Mouse (Mus musculus) small intestine, adult 2 months (tissue): ENCODE measurements around the gene Tmem200a. TPM values are rescaled to one million over a fixed set of nuclear protein-coding genes. Genes with fewer than 3 reads are reported as not detected.

ENCODE experiments used
- H3K27ac ChIP-seq: fragments of 200-500 bp; 2 replicates; pipeline ENCODE4 v1.5.1; 2012; ENCODE audit warnings: low read depth, low read length, control low read depth, inconsistent platforms; ENCODE audit not compliant: insufficient read depth
- H3K27me3 ChIP-seq: fragments of 200-500 bp; 2 replicates; pipeline ENCODE4 v1.6.1; 2012; ENCODE audit warnings: mild to moderate bottlenecking, moderate library complexity, low read length, inconsistent platforms; ENCODE audit not compliant: control insufficient read depth, insufficient read depth
- H3K36me3 ChIP-seq: fragments of 200-500 bp; 2 replicates; pipeline ENCODE4 v1.6.1; 2012; ENCODE audit warnings: mild to moderate bottlenecking, low read length, control low read depth, inconsistent platforms; ENCODE audit not compliant: control insufficient read depth, insufficient read depth
- H3K4me1 ChIP-seq: fragments of 200-500 bp; 2 replicates; pipeline ENCODE4 v1.6.1; 2012; ENCODE audit warnings: low read length, inconsistent platforms, mixed read lengths; ENCODE audit not compliant: control insufficient read depth, insufficient read depth, insufficient read length
- H3K4me3 ChIP-seq: fragments of 200-500 bp; 2 replicates; pipeline ENCODE4 v1.5.1; 2012; ENCODE audit warnings: low read depth, mild to moderate bottlenecking, control low read depth, inconsistent platforms, low read length, moderate library complexity
- CTCF ChIP-seq: fragments of 200-500 bp; IDR thresholded peaks from 2 replicates; pipeline ENCODE4 v1.5.1; 2012; ENCODE audit warnings: low read depth, mild to moderate bottlenecking, control low read depth, inconsistent platforms, low read length, moderate library complexity, mixed read lengths; ENCODE audit not compliant: insufficient replicate concordance, insufficient read length; ENCODE audit errors: extremely low read depth
- POLR2A ChIP-seq: fragments of 200-500 bp; IDR thresholded peaks from 2 replicates; pipeline ENCODE4 v1.6.1; 2012; ENCODE audit warnings: low read depth, mild to moderate bottlenecking, control low read depth, inconsistent platforms, low read length, moderate library complexity
- WGBS: fragments of 180-500 bp; shearing (Covaris S2); methylation state at CpG from one replicate; pipeline ENCODE4 v1.1.7; 2018; 5-methylcytosine and 5-hydroxymethylcytosine counted together
- polyA plus RNA-seq: library from polyadenylated mRNA; depleted of rRNA; stranded (reverse); fragments of >200 nt; gene quantifications from 2 replicates; pipeline ENCODE4 v1.2.3, GENCODE M21; 2012

Gene Tmem200a
- polyA plus RNA-seq, 1 experiment, result 0.65 TPM

GRCm38 (mm10) chr10:26014298-26014697 is 64.6 kb downstream of the Tmem200a start:
- Histone ChIP-seq H3K4me3 (no peak overlapping the region), H3K27ac (no peak overlapping the region), H3K27me3 (no peaks in the 10 kb centered on the region), H3K36me3 (no peaks in the 10 kb centered on the region), H3K4me1 (no peaks in the 10 kb centered on the region)
- WGBS, result 65% methylated on average over 1 of the region's 1 CpGs
- no peak for TF ChIP-seq CTCF
- TF ChIP-seq POLR2A, result no peak

GRCm38 (mm10) chr10:26008948-26009347 is 69.9 kb downstream of the Tmem200a start:
- no peaks in the 10 kb centered on the region for H3K36me3 ChIP-seq
- no peak overlapping the region for H3K4me3 ChIP-seq
- H3K27ac ChIP-seq, result no peak overlapping the region
- no peaks in the 10 kb centered on the region for H3K27me3 ChIP-seq
- TF ChIP-seq CTCF, result no peak
- WGBS, result 66% methylated on average over 5 of the region's 5 CpGs
- no peaks in the 10 kb centered on the region for H3K4me1 ChIP-seq

GRCm38 (mm10) chr10:26005471-26005870 is 73.4 kb downstream of the Tmem200a start:
- WGBS, result 88% methylated on average over 6 of the region's 6 CpGs
- no peaks in the 10 kb centered on the region for H3K4me1 ChIP-seq
- TF ChIP-seq CTCF (no peak), POLR2A (no peak)
- no peaks in the 10 kb centered on the region for H3K36me3 ChIP-seq
- H3K27me3 ChIP-seq, result no peaks in the 10 kb centered on the region
- no peak overlapping the region for H3K4me3 ChIP-seq
- H3K27ac ChIP-seq, result no peak overlapping the region

- no peaks in the 10 kb centered on the region for H3K27me3 ChIP-seq
- 90% methylated on average over 2 of the region's 2 CpGs for WGBS
- no peak overlapping the region for H3K27ac ChIP-seq
- H3K4me1 ChIP-seq, result no peaks in the 10 kb centered on the region
- no peak for TF ChIP-seq CTCF
- no peak for TF ChIP-seq POLR2A
- no peaks in the 10 kb centered on the region for H3K36me3 ChIP-seq
- no peak overlapping the region for H3K4me3 ChIP-seq
These were observed 78.0 kb downstream of the Tmem200a start for GRCm38 (mm10) chr10:26000893-26001292.

- Histone ChIP-seq H3K4me3 (no peak overlapping the region), H3K27me3 (no peaks in the 10 kb centered on the region), H3K27ac (no peak overlapping the region), H3K4me1 (no peaks in the 10 kb centered on the region), H3K36me3 (no peaks in the 10 kb centered on the region)
- WGBS, result 81% methylated on average over 5 of the region's 5 CpGs
- TF ChIP-seq CTCF, result no peak
- TF ChIP-seq POLR2A, result no peak
These were observed 79.4 kb downstream of the Tmem200a start for GRCm38 (mm10) chr10:25999291-25999930.

GRCm38 (mm10) chr10:25984056-25984455 is 94.8 kb downstream of the Tmem200a start:
- Histone ChIP-seq H3K27ac (no peak overlapping the region), H3K27me3 (no peaks in the 10 kb centered on the region), H3K4me3 (no peak overlapping the region), H3K36me3 (no peaks in the 10 kb centered on the region), H3K4me1 (no peaks in the 10 kb centered on the region)
- WGBS, result 71% methylated on average over 2 of the region's 2 CpGs
- TF ChIP-seq CTCF (no peak), POLR2A (no peak)

- TF ChIP-seq CTCF (no peak), POLR2A (no peak)
- WGBS, result 86% methylated on average over 1 of the region's 1 CpGs
These were observed 96.2 kb downstream of the Tmem200a start for GRCm38 (mm10) chr10:25982617-25983016.

More at GRCm38 (mm10) chr10:25982617-25983016, 96.2 kb downstream of the Tmem200a start:
- Histone ChIP-seq H3K27me3 (no peaks in the 10 kb centered on the region), H3K27ac (no peak overlapping the region), H3K4me1 (no peaks in the 10 kb centered on the region), H3K4me3 (no peak overlapping the region), H3K36me3 (no peaks in the 10 kb centered on the region)
